Mouse (Mus musculus) stomach, embryonic 14.5 days (tissue): Measurements from ENCODE around the gene Zdhhc23. TPM values are rescaled to one million over a fixed set of nuclear protein-coding genes. Genes with fewer than 3 reads are reported as not detected.
A peak's percentile ranks its signal among the peaks of the same experiment; 100 is the strongest.

ENCODE experiments used
- ATAC-seq: fragments of 200-750 bp; cut with Nextera tagmentation; 2 replicates; pipeline ENCODE4 v1.8.0; 2017; ENCODE audit warnings: low read depth, moderate TSS enrichment; ENCODE audit not compliant: insufficient number of reproducible peaks, insufficient read depth, low FRiP score
- H3K27ac ChIP-seq: fragments of 300-500 bp; sonication (generic); 2 replicates; pipeline ENCODE4 v1.5.1; 2014; ENCODE audit warnings: mild to moderate bottlenecking, low read length, moderate library complexity, mixed read lengths
- H3K27me3 ChIP-seq: fragments of 300-500 bp; sonication (generic); 2 replicates; pipeline ENCODE4 v1.6.1; 2014; ENCODE audit warnings: low read length, control low read depth, mixed read lengths; ENCODE audit not compliant: control insufficient read depth, insufficient read depth
- H3K36me3 ChIP-seq: fragments of 300-500 bp; sonication (generic); 2 replicates; pipeline ENCODE4 v1.6.1; 2014; ENCODE audit warnings: mild to moderate bottlenecking, control low read depth, low read length, moderate library complexity, mixed read lengths; ENCODE audit not compliant: control insufficient read depth, insufficient read depth
- H3K4me1 ChIP-seq: fragments of 300-500 bp; sonication (generic); 2 replicates; pipeline ENCODE4 v1.6.1; 2014; ENCODE audit warnings: low read length, control low read depth, mixed read lengths; ENCODE audit not compliant: control insufficient read depth, insufficient read depth
- H3K4me2 ChIP-seq: fragments of 300-500 bp; sonication (generic); replicated peaks from 2 replicates; pipeline ENCODE4 v1.6.1; 2014; ENCODE audit warnings: low read depth, low read length, control low read depth
- H3K4me3 ChIP-seq: fragments of 300-500 bp; sonication (generic); 2 replicates; pipeline ENCODE4 v1.5.1; 2014; ENCODE audit warnings: low read depth, low read length, control low read depth
- H3K9ac ChIP-seq: fragments of 300-500 bp; sonication (generic); replicated peaks from 2 replicates; pipeline ENCODE4 v1.6.1; 2014; ENCODE audit warnings: low read depth, mild to moderate bottlenecking, control low read depth, low read length, moderate library complexity, mixed read lengths
- H3K9me3 ChIP-seq: fragments of 300-500 bp; sonication (generic); 2 replicates; pipeline ENCODE4 v1.6.1; 2016; ENCODE audit warnings: low read depth, low read length, control low read depth; ENCODE audit not compliant: control insufficient read depth
- WGBS: fragments of 180-500 bp; shearing (Covaris S2); extraction: QIAGEN DNeasy Blood & Tissue Kit; methylation state at CpG from one replicate; pipeline ENCODE4 v1.1.7; 2014; 5-methylcytosine and 5-hydroxymethylcytosine counted together
- polyA plus RNA-seq: library from polyadenylated mRNA; unstranded; fragments of >200 nt; fragmentation: Nextera tagmentation; extraction: Ambion mirVana; gene quantifications from 2 replicates; pipeline ENCODE4 v1.2.1, GENCODE M21; 2014

Gene Zdhhc23
- 3.1 and 3.2 TPM in 2 replicates for polyA plus RNA-seq

DNA sequence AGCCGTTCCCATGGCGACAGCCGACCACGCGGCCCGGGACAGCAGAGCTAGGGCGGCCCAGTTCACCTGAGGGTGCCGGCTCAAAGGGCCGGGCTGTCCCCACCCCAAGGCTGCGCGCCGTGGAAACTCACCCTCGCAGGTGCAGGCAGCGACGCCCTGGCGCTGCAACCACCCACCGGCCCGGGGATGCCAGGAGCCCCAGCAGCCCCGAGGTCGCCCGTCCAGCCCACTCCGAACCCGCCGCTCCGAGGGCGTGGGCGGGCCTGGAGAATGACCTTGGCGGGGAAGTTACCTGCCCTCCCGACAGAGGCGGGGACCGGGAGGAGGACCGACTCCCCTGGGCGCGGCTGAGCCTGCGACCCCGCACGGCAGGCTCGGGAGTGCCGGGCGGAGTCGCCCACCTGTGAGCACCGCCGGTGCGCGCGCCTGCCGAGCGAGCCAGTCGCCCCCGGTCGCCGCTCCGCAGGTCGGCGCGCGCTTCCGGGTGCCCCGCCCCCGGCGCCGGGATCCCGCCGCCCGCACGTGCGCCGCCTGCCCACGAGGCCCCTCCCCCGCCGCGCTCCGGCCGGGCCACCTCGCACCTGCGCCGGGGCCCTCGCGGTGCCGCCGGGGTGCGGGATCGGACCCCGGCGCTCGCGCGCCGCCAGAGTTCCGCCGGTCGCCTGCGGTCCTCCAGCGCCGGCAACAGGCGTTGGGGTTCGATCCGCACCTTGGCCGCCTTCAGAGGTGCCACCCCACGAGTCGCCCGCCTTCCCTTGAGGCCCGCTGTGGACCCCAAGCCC, at the start of gene Zdhhc23:
Gene Zdhhc23, minus strand, starts transcription at position 464 of the 782 bp plus-strand sequence.
- H3K27me3 ChIP-seq = no peaks in the 10 kb centered on the region
- H3K4me2 ChIP-seq = peak within 1 kb of the TSS; percentile 100
- H3K27ac ChIP-seq = no peak within 1 kb of the TSS
- H3K4me1 ChIP-seq = no peaks in the 10 kb centered on the region
- WGBS = under 1% methylated on average over 71 of the region's 103 CpGs
- no peaks in the 10 kb centered on the region for H3K9me3 ChIP-seq
- peak within 1 kb of the TSS; percentile 45; the same call in 1 of the 2 replicates for H3K9ac ChIP-seq
- ATAC-seq = peak; percentile 83
- H3K36me3 ChIP-seq = no peaks in the 10 kb centered on the region
- peak within 1 kb of the TSS; percentile 66 for H3K4me3 ChIP-seq

DNA sequence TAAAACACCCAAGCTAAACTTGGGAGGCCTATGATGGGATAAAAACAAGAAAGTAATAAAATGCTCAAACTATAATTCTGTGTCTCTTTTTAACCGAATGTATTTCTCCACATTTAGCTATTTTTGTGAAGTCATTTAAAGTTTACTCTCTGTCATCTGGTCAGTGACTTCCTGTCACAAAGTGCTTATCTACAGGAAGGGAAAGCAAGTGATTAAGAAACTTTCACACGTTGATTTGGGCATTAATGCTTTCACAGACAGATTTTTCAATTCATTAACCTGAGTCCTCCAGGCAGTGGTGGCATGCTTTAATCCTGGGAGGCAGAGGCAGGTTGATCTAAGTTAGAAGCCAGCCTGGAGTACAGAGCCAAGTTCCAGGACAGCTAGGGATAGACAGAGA, 49.7 kb upstream of the Zdhhc23 start:
- H3K36me3 ChIP-seq = no peaks in the 10 kb centered on the region
- H3K9ac ChIP-seq = no peak overlapping the region
- 0 out of 2 replicates have a peak, but pooled peaks cover 5% of the 10 kb centered on the region for H3K4me1 ChIP-seq
- ATAC-seq = no peak
- no peak overlapping the region for H3K4me2 ChIP-seq
- no peaks in the 10 kb centered on the region for H3K27me3 ChIP-seq
- 52% methylated on average over 2 of the region's 2 CpGs for WGBS
- no peak overlapping the region for H3K27ac ChIP-seq
- H3K9me3 ChIP-seq = no peaks in the 10 kb centered on the region
- H3K4me3 ChIP-seq = no peak overlapping the region

DNA sequence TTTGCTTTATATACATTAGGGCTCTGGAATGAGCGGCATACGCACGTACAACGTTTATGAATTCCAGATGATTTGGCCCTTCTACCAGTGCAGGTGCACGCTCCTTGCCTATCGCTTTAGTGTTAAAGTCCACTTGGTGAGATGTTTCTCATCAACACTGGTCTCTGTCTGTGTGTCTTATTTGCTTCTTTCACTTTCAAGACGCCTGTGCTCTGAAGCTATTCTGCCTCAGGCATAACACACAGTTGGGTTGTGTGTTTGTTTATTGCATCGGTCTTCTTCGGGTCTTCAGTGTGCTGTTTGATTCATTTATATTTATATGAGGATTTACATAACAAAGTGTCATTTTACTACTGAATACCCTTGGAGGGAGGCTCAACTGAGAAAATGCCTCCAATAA, 47.2 kb upstream of the Zdhhc23 start:
- 56% methylated on average over 9 of the region's 9 CpGs for WGBS
- ATAC-seq = no peak

DNA sequence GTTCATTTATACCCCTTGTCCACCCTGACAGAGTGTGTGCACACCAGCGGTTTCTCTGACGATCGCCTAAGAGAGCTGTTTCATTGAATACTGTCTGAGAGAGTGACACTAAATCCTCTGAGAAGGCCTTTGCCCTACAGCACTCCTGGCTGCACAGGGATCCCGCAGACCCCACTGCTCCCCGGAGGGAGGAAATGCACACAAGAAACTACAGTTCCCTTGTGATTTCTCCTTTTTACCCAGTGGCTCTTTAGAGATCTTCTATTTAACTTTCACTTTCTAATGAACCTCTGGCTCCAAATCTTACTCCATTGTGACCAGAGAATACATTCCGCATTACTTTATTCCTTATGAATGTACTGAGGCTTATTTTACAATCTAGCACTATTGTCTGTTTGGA, 46.6 kb upstream of the Zdhhc23 start:
- no peak overlapping the region for H3K4me2 ChIP-seq
- H3K27ac ChIP-seq = no peak overlapping the region
- H3K9me3 ChIP-seq = no peaks in the 10 kb centered on the region
- ATAC-seq = no peak
- H3K4me1 ChIP-seq = 0 out of 2 replicates have a peak, but pooled peaks cover 5% of the 10 kb centered on the region
- 62% methylated on average over 6 of the region's 6 CpGs for WGBS
- no peak overlapping the region for H3K9ac ChIP-seq
- H3K36me3 ChIP-seq = no peaks in the 10 kb centered on the region
- H3K27me3 ChIP-seq = no peaks in the 10 kb centered on the region
- no peak overlapping the region for H3K4me3 ChIP-seq

More for the DNA sequence above, 47.2 kb upstream of the Zdhhc23 start:
- Histone ChIP-seq H3K4me2 (no peak overlapping the region), H3K9me3 (no peaks in the 10 kb centered on the region), H3K27ac (no peak overlapping the region), H3K27me3 (no peaks in the 10 kb centered on the region), H3K9ac (no peak overlapping the region), H3K4me3 (no peak overlapping the region), H3K4me1 (0 out of 2 replicates have a peak, but pooled peaks cover 5% of the 10 kb centered on the region), H3K36me3 (no peaks in the 10 kb centered on the region)

DNA sequence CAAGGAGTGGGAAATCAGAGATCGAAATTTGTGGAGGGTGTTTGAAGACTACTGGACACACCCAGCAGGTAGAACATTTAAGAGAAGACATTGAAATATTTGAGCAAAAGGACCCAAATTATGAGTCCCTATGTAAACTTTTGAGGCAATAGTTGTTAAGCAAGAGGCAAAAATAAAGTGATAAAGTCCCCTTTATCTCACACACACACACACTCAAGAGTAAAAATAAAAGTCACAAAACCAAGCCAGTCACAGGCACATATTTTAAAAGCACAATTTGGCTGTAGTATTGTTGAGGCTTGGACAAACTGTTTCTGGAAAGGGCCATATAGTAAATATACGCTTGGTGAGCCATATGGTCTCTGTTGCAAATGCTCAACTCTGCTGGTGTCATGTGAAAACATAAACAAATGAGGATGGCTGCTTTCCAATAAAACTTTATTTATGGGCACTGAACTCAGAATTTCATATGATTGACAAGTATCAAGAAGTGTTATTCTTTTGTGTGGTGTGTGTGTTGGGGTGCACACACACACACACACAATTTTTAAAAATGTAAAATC, 39.5 kb upstream of the Zdhhc23 start:
- WGBS = 70% methylated on average over 2 of the region's 2 CpGs
- Histone ChIP-seq H3K36me3 (no peaks in the 10 kb centered on the region), H3K27me3 (no peaks in the 10 kb centered on the region), H3K9me3 (no peaks in the 10 kb centered on the region), H3K4me1 (no peaks in the 10 kb centered on the region), H3K9ac (no peak overlapping the region), H3K4me3 (no peak overlapping the region), H3K4me2 (no peak overlapping the region), H3K27ac (no peak overlapping the region)
- ATAC-seq = no peak

DNA sequence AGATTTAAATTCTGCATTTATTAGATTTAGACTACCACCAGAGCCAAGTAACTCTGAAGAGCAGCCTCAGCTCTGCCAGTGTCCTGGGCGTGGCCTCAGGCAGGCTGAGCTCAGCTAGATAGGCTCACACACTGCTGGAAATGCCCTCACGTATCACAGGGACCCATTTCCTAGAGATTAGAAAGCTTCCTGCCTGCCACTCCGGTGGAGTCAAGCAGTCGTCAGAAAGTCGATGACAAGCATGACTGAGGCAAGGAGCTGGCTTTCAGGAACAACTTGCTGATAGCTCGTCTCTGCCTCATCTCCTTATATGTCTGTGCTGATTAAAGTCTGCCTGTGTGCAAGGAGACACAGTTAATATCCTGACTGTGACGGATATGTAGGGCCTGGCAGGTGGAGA, 38.8 kb upstream of the Zdhhc23 start:
- Histone ChIP-seq H3K9ac (no peak overlapping the region), H3K27ac (no peak overlapping the region), H3K4me3 (no peak overlapping the region), H3K4me2 (no peak overlapping the region), H3K4me1 (no peaks in the 10 kb centered on the region), H3K27me3 (no peaks in the 10 kb centered on the region), H3K36me3 (no peaks in the 10 kb centered on the region), H3K9me3 (no peaks in the 10 kb centered on the region)
- no peak for ATAC-seq
- WGBS = 48% methylated on average over 7 of the region's 7 CpGs

DNA sequence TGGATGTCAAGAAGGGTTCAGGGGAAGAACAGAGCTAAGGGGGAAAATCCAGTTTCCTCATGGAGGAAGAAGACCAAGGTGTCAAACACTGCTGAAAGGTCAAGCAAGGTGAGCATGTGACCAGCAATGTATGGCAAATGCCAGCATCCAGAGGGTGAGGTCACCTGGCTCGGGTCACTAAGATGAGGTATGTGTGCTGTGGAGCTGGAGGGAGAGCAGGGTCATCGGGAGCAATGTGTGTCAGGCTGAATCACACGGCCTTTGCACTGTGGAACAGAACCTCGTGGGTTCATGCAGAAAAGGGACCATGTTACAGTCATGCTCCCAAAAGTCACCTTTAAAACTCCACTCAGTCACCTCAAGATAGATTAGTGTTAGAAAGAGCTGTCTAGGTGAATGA, 38.1 kb upstream of the Zdhhc23 start:
- H3K4me2 ChIP-seq = no peak overlapping the region
- H3K9me3 ChIP-seq = no peaks in the 10 kb centered on the region
- H3K27me3 ChIP-seq = no peaks in the 10 kb centered on the region
- WGBS = 84% methylated on average over 4 of the region's 4 CpGs
- H3K27ac ChIP-seq = no peak overlapping the region
- H3K9ac ChIP-seq = no peak overlapping the region
- H3K4me3 ChIP-seq = no peak overlapping the region
- H3K4me1 ChIP-seq = no peaks in the 10 kb centered on the region
- ATAC-seq = no peak
- H3K36me3 ChIP-seq = no peaks in the 10 kb centered on the region

DNA sequence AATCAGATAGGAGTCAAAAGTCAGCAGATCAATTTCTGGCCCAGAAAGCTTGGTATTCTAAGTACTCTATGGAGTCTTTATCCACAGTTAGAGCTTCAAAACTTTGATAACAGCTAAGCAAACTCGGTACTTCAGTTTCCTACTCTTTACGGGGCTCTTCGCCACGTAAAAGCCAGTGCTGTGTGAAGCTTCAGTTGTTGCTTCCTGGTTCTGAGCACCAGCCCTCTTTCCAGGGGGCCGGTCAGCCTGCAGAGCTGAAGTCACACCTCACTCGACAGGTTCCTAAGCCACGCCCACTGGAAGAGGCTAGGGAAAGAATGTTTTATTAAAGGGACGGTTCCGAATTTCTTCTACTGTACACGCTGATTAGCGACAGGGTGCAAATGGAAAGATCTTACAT, 36.6 kb upstream of the Zdhhc23 start:
- peak overlapping the region; percentile 31 for H3K4me2 ChIP-seq
- H3K27ac ChIP-seq = no peak overlapping the region
- 7% methylated on average over 11 of the region's 11 CpGs for WGBS
- H3K9me3 ChIP-seq = no peaks in the 10 kb centered on the region
- H3K9ac ChIP-seq = no peak overlapping the region
- ATAC-seq = peak; percentile 93
- no peaks in the 10 kb centered on the region for H3K4me1 ChIP-seq
- no peaks in the 10 kb centered on the region for H3K27me3 ChIP-seq
- no peaks in the 10 kb centered on the region for H3K36me3 ChIP-seq
- peak overlapping the region; percentile 24 for H3K4me3 ChIP-seq
